Mouse (Mus musculus) cortical plate, adult 2 months (tissue): ENCODE measurements at regions not wholly inside any gene's neighbourhood (a gene's known extent, or its start where the extent isn't known, plus 50 kb on each side); places are given as distances from the start of the nearest gene placed in this dataset.

Source experiments
- CTCF ChIP-seq: fragments of 200-500 bp; IDR thresholded peaks from 2 replicates; pipeline ENCODE4 v1.5.1; 2011; ENCODE audit warnings: mild to moderate bottlenecking, control low read depth, low read length; ENCODE audit not compliant: insufficient read depth; ENCODE audit errors: extremely low read depth
- POLR2A ChIP-seq: fragments of 200-500 bp; IDR thresholded peaks from 2 replicates; pipeline ENCODE4 v1.6.1; 2011; ENCODE audit warnings: mild to moderate bottlenecking, low read length, control low read depth; ENCODE audit not compliant: insufficient read depth; ENCODE audit errors: extremely low read depth

DNA sequence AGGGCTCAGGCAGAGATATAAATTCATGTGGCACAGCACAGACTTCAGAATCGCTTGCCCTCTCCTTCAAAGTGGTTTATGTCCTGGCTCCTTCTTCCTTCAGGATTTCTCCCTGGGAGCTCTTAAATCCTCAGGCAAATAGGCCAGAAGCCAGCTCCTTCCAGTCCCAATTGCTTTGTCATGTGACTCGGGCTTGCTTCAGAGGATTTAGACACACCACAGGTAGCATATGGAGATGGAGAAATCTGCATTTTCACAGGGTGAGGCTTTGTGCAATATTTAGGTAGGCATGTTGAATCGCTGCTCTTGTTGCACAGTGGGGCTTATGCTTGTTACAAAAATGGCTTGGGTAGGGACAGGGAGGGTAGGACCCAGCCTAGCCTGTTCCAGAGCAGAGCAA lies 309.8 kb downstream of the Cmpk2 start:
- TF ChIP-seq CTCF (no peak), POLR2A (no peak)
